Mouse (Mus musculus): ENCODE data around the gene Wdr25. TPM values are rescaled to one million over a fixed set of nuclear protein-coding genes. Genes with fewer than 3 reads are reported as not detected.

Wdr25 gene
- polyA plus RNA-seq, 1 experiment from 2014 or later, result 7.6 TPM

DNA sequence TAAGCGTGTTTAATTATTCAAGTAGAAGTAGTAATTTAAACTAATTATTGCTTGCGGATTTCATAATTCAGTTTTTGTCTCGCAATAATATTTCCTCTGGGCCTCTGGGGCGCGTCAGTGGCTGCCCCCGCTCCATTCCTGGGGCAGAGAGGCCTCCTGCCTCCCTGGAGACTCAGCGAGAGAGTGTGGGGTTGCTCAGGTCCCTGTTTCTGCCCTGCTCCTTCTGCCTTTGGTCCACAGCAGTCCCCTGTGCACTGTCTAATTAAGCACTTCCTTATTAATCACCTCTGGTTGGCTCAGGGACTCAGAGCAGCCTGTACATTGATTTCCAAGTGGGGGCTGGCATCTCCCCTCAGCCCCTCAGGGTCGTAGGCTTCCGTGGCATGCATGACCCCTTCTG lies 24.1 kb downstream of the Wdr25 start:
- peak overlapping the region; percentile 56; the same call in 1 of the 2 replicates for H3K27ac ChIP-seq
- H3K9me3 ChIP-seq, result no peaks in the 10 kb centered on the region
- H3K4me2 ChIP-seq, result no peak overlapping the region
- H3K36me3 ChIP-seq (replicated peaks), result no peaks in the 10 kb centered on the region
- WGBS, result 34% methylated on average over 9 of the region's 9 CpGs
- peaks cover 63% of the 10 kb centered on the region for H3K4me1 ChIP-seq
- ATAC-seq (ENCODE audit: low FRiP score), result no peak; the same call in 1 of the 2 replicates
- 0 out of 2 replicates have a peak overlapping the region, but pooled peaks have one; percentile 21 for H3K9ac ChIP-seq
- H3K27me3 ChIP-seq, result peaks cover 6% of the 10 kb centered on the region; the same call in 1 of the 2 replicates
- H3K4me3 ChIP-seq (replicated peaks), result no peak overlapping the region

DNA sequence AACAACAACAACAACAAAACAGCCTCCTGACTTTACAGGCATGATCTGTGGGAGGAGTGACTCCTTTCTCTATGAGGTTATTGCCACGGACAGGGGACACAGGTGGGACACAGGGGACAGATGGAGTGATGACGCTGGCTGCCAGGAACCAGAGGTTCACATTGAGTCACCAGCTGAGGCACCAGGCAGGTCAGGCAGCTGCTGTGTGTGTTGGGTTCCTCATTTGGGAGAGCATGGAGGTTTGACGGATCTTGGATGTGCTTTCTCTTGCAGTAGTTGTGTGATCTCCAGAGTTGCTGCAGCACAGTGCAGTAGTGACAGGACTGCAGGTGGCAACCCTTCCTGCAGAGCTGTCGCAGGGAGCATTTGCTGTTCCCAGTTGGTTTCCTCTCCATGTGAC lies 25.3 kb downstream of the Wdr25 start:
- Histone ChIP-seq H3K36me3 (replicated peaks) (no peaks in the 10 kb centered on the region), H3K9me3 (no peaks in the 10 kb centered on the region), H3K9ac (no peak overlapping the region), H3K4me3 (replicated peaks) (no peak overlapping the region), H3K4me2 (no peak overlapping the region), H3K27ac (0 out of 2 replicates have a peak overlapping the region, but pooled peaks have one; percentile 48), H3K27me3 (peaks cover 4% of the 10 kb centered on the region; the same call in 1 of the 2 replicates), H3K4me1 (peaks cover 53% of the 10 kb centered on the region)
- WGBS, result 76% methylated on average over 4 of the region's 4 CpGs
- ATAC-seq (ENCODE audit: low FRiP score), result no peak

DNA sequence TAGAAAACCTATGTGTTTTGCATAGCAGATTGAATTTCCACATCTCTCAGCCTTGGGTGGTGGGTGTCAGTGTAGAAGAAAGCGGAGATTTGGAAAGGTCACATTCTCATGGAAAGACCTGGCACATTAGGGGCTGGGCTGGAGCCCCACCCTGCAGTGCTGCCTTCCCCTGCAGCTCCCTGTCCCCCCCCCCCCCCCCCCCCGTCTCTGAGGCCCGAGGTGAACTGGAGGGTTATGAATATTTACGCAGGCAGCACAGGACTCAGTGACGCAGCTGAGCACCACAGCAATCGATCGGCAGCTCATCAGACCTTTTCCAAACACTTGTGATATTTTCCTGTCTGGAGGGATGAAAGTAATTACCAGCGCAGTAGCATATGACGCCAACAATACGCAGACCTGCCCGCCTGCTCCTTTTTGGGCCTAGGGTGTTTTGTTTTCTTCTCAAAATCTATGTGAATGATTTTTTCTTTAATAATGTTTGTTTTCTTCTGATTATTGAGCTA lies 33.2 kb downstream of the Wdr25 start:
- WGBS, result 60% methylated on average over 9 of the region's 11 CpGs
- H3K27me3 ChIP-seq, result no peaks in the 10 kb centered on the region
- ATAC-seq (ENCODE audit: low FRiP score), result peak; percentile 39; the same call in 1 of the 2 replicates
- no peak overlapping the region for H3K4me2 ChIP-seq
- no peak overlapping the region for H3K9ac ChIP-seq
- no peak overlapping the region for H3K4me3 ChIP-seq (replicated peaks)
- peaks cover 21% of the 10 kb centered on the region for H3K4me1 ChIP-seq
- no peaks in the 10 kb centered on the region for H3K36me3 ChIP-seq (replicated peaks)
- H3K9me3 ChIP-seq, result no peaks in the 10 kb centered on the region
- no peak overlapping the region for H3K27ac ChIP-seq

DNA sequence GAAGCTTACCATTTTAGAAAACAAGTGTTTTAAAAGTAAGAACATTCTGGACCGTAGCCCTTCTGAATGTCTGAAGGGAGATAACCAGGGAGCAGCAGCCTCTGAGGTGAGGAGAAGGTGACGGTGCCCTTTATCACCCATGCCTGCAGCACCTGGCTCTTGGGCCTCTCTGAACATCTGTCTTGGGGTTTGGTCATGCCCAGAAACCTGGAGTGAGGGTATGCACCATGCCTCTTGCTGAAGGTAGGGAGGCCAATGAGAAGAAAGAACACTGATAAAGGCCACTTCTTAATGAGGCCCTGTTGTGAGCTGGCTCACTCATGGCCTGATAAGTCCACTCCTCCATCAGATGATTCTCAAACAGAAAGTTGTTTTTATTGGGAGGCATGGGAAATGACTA lies 34.8 kb downstream of the Wdr25 start:
- 83% methylated on average over 2 of the region's 2 CpGs for whole genome bisulfite sequencing
- Histone ChIP-seq H3K4me2 (no peak overlapping the region), H3K27me3 (no peaks in the 10 kb centered on the region), H3K4me1 (peaks cover 27% of the 10 kb centered on the region), H3K27ac (no peak overlapping the region), H3K4me3 (replicated peaks) (no peak overlapping the region), H3K9me3 (no peaks in the 10 kb centered on the region), H3K9ac (no peak overlapping the region), H3K36me3 (replicated peaks) (no peaks in the 10 kb centered on the region)
- no peak for ATAC-seq (ENCODE audit: low FRiP score)

DNA sequence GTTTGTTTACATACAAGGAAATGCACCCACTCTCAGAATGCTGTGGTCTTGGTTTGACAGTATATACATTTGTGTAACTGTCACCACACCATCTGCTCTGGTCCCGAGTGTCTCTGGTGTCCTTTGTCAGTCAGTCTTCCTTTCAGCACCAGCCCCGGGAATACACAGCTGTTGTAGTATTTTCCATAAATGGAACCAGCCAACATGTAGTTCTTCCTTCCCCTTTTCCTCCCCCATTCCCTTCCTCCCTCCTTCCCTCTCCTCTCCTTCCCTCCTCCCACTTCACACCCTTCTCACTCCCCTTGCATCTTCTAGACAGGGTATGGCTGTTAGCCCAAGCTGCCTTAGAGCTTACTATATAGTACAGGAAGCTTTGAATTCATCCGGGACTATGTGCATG lies 36.0 kb downstream of the Wdr25 start:
- Histone ChIP-seq H3K27ac (0 out of 2 replicates have a peak overlapping the region, but pooled peaks have one; percentile 36), H3K9me3 (no peaks in the 10 kb centered on the region), H3K27me3 (no peaks in the 10 kb centered on the region), H3K36me3 (replicated peaks) (no peaks in the 10 kb centered on the region), H3K4me3 (replicated peaks) (no peak overlapping the region), H3K4me2 (no peak overlapping the region), H3K4me1 (peaks cover 30% of the 10 kb centered on the region), H3K9ac (no peak overlapping the region)
- no peak for ATAC-seq (ENCODE audit: low FRiP score)
- 72% methylated on average over 3 of the region's 3 CpGs for WGBS

DNA sequence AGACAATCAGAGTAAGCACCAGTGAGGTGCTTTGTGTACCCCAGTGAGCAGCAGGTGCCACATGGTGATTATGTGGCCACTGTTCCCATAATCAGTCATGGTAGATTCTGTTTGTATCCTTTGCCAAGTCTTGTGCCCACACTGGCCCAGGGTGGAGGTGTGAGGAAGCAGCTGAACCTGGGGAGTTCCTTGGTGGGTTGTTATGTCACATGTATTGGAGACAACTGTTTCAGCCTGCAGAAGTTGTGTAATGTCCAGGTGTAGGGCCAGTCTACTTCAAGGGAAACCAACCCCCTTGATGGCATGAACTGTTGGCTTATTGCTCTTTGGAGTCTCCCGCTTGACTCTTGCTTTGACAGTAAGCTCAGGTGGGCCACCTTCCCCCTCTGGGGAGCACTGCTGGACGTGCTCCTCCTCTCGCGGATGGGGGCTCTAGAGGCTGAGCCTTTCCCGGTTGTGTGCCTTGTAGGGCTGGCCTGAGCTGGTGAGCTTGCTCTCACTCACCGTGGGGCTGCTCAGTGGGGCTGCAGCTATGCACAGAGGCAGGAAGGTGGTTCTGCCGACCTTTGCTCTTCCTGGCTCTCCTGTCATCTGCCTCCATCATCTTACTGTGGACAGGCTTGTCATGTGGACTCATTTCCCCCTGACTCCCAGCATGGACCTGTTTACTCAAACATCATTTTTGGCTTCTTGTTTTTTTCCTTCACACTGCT lies 38.1 kb downstream of the Wdr25 start:
- H3K27ac ChIP-seq, result no peak overlapping the region
- no peaks in the 10 kb centered on the region for H3K36me3 ChIP-seq (replicated peaks)

DNA sequence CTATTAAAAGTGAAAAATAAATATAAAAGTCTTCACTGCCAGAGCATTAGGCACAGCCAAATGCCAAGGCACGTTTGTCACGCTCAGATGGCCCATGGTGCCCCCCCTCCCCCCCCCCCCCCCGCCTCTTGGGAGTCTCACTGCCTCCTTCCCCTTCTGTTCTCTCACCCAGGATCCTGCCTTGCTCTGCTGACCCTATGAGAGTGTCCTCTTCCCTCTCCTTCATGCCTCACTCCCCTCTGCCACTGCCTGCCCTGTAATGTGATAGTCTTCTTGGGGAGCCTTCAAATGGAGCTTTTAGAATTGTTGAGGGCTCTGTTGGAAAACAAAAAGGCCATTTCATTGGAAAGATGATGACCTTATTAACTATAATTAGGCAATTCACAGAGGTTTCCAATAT lies 38.7 kb downstream of the Wdr25 start:
- ATAC-seq (ENCODE audit: low FRiP score), result no peak
- no peak overlapping the region for H3K4me3 ChIP-seq (replicated peaks)
- H3K9ac ChIP-seq, result no peak overlapping the region
- no peak overlapping the region for H3K4me2 ChIP-seq
- no peaks in the 10 kb centered on the region for H3K27me3 ChIP-seq
- no peaks in the 10 kb centered on the region for H3K36me3 ChIP-seq (replicated peaks)
- H3K27ac ChIP-seq, result no peak overlapping the region
- WGBS, result 73% methylated on average over 2 of the region's 3 CpGs
- no peaks in the 10 kb centered on the region for H3K9me3 ChIP-seq
- H3K4me1 ChIP-seq, result peaks cover 31% of the 10 kb centered on the region

More for the DNA sequence above, 38.1 kb downstream of the Wdr25 start:
- H3K4me2 ChIP-seq, result no peak overlapping the region
- no peaks in the 10 kb centered on the region for H3K27me3 ChIP-seq
- WGBS, result 79% methylated on average over 7 of the region's 7 CpGs
- no peaks in the 10 kb centered on the region for H3K9me3 ChIP-seq
- peaks cover 30% of the 10 kb centered on the region for H3K4me1 ChIP-seq
- H3K9ac ChIP-seq, result no peak overlapping the region
- H3K4me3 ChIP-seq (replicated peaks), result no peak overlapping the region
- no peak for ATAC-seq (ENCODE audit: low FRiP score)

DNA sequence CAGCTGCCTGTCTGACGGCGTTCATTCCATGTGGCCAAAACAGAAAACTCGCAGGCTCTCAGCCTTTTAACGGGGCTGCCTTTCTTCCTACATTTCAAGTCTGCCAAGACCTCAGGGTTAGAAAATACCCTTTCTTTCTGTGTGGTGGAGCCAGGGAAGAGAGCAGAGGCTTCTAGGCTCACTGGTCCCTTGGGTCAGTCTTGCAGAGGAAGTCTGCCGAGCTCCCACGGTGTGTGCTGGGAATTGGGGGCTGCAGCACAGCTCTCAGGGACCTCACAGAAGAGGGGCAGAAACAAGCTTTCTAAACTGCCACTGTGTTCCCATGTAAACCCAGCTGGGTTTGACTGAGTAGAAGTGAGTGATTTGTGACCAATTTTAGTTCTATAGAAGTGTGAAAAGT lies 40.8 kb downstream of the Wdr25 start:
- Histone ChIP-seq H3K4me3 (replicated peaks) (no peak overlapping the region), H3K36me3 (replicated peaks) (no peaks in the 10 kb centered on the region), H3K4me2 (no peak overlapping the region), H3K9ac (no peak overlapping the region), H3K9me3 (no peaks in the 10 kb centered on the region), H3K27me3 (no peaks in the 10 kb centered on the region), H3K4me1 (peaks cover 24% of the 10 kb centered on the region), H3K27ac (no peak overlapping the region)
- WGBS, result 80% methylated on average over 6 of the region's 6 CpGs
- ATAC-seq (ENCODE audit: low FRiP score), result no peak

DNA sequence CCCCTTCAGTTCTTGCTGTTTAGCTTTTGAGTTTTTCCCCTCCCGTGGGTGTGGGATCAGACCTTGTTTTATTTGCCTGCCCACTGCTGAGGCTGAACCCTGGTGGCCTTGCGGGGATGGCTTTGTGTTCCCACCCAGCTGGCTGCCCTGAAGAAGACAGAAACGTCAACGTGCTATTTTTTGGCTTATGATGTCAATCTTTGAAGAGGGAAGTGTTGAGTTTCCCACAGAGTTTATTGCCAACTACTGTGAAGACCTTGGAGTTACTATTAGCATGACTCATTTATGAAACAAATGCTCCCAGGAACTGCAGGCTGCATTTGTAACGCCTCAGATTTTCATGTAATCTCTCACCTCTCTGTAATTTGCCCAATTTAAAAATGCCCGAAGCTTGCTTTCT lies 43.4 kb downstream of the Wdr25 start:
- Histone ChIP-seq H3K4me1 (peaks cover 17% of the 10 kb centered on the region), H3K36me3 (replicated peaks) (no peaks in the 10 kb centered on the region), H3K4me3 (replicated peaks) (no peak overlapping the region), H3K27me3 (no peaks in the 10 kb centered on the region), H3K27ac (no peak overlapping the region), H3K9me3 (no peaks in the 10 kb centered on the region), H3K9ac (no peak overlapping the region), H3K4me2 (no peak overlapping the region)
- ATAC-seq (ENCODE audit: low FRiP score), result no peak
- WGBS, result 74% methylated on average over 6 of the region's 6 CpGs

DNA sequence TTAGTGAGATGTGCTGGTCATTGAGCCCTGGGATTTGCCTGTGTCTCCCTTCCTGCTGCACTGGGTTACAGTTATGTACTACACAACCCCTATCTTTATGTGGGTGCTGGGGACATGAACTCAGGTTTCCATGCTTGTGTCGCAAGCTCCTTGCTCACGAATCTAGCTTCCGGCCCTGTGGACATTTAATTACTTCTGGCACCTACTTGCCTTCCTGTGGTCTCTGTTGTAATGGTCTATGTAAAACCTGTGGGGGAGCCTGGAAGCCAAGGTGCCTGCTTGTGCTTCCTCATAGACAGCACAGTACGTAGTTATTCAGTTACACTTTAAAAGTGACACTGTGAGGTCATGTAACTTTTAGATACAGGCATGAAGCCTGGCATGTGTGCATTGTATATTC lies 44.1 kb downstream of the Wdr25 start:
- 89% methylated on average over 4 of the region's 4 CpGs for WGBS
- no peak overlapping the region for H3K9ac ChIP-seq
- H3K4me2 ChIP-seq, result no peak overlapping the region
- no peak overlapping the region for H3K4me3 ChIP-seq (replicated peaks)
- no peaks in the 10 kb centered on the region for H3K27me3 ChIP-seq
- no peaks in the 10 kb centered on the region for H3K36me3 ChIP-seq (replicated peaks)
- ATAC-seq (ENCODE audit: low FRiP score), result no peak
- no peak overlapping the region for H3K27ac ChIP-seq
- H3K9me3 ChIP-seq, result no peaks in the 10 kb centered on the region
- H3K4me1 ChIP-seq, result peaks cover 12% of the 10 kb centered on the region; the same call in 1 of the 2 replicates

DNA sequence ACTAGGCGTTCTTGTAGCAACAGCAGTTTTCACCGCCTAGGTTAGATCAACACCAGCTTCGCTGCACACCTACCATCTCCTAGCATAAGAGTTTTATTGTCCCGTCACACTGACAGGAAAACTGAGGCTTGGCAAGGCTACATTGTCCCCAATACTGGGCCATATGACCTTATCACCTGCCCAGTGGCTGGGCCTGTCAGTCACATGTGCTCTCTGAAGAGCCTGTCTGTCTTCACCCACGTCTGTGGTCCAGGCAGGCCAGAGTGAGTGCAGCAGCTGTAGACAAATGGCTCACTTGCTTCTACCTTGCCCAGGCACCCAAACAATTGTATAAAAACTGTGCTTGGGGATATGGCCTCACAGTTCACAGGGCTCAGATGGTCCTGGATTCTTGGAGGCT lies 45.4 kb downstream of the Wdr25 start:
- Histone ChIP-seq H3K4me1 (peaks cover 12% of the 10 kb centered on the region; the same call in 1 of the 2 replicates), H3K4me3 (replicated peaks) (no peak overlapping the region), H3K9ac (no peak overlapping the region), H3K4me2 (no peak overlapping the region), H3K27ac (no peak overlapping the region), H3K36me3 (replicated peaks) (no peaks in the 10 kb centered on the region), H3K9me3 (no peaks in the 10 kb centered on the region), H3K27me3 (no peaks in the 10 kb centered on the region)
- no peak for ATAC-seq (ENCODE audit: low FRiP score)
- 85% methylated on average over 5 of the region's 5 CpGs for WGBS

DNA sequence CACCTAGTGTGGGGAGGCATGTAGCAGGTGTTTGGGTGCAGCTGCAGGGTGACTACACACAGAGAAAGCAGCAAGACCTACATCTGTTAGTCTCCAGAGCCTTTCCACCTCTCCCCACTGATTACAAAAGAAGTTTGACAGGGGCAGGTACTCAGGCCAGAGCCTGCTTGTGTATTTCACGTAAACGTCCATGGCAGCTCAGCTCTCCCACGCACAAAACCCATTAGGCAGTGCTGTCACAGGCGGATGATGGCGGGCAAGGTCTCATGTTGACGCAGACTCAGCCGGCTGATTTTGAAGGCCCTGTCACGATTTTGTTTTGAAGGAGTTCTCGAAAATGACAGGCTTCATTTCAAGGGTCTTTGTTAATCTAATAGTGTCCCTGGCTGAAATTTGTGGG lies 45.9 kb downstream of the Wdr25 start:
- Histone ChIP-seq H3K4me1 (peaks cover 10% of the 10 kb centered on the region; the same call in 1 of the 2 replicates), H3K27ac (peak overlapping the region; percentile 50; the same call in 1 of the 2 replicates), H3K9me3 (no peaks in the 10 kb centered on the region), H3K4me2 (no peak overlapping the region), H3K27me3 (no peaks in the 10 kb centered on the region), H3K4me3 (replicated peaks) (no peak overlapping the region), H3K9ac (no peak overlapping the region), H3K36me3 (replicated peaks) (no peaks in the 10 kb centered on the region)
- WGBS, result 62% methylated on average over 9 of the region's 9 CpGs
- ATAC-seq (ENCODE audit: low FRiP score), result peak; percentile 44; the same call in 1 of the 2 replicates

DNA sequence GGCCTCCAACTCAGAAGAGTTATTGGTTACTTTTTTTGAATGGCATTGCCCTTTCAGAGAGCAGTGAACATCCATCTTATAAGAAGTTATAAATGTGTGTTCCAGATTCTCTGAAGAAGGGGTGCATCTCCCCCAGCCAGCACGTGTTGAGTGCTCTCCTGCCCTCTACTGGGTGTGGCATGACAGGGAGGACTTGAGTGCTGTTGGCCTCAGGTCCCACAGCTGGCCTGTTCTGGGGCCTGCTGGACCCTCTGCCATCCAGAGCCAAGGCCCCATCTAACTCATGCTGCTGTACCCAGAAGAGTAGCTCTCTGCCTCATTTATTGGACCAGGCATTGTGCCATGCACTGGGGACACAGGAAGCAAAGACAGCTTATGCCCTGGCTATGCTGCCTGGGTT lies 46.8 kb downstream of the Wdr25 start:
- Histone ChIP-seq H3K9ac (no peak overlapping the region), H3K27me3 (no peaks in the 10 kb centered on the region), H3K27ac (no peak overlapping the region), H3K4me1 (peaks cover 10% of the 10 kb centered on the region; the same call in 1 of the 2 replicates), H3K9me3 (no peaks in the 10 kb centered on the region), H3K4me2 (no peak overlapping the region), H3K4me3 (replicated peaks) (no peak overlapping the region), H3K36me3 (replicated peaks) (no peaks in the 10 kb centered on the region)
- ATAC-seq (ENCODE audit: low FRiP score), result no peak
- WGBS, result 38% methylated on average over 1 of the region's 1 CpGs
